Comparison of ENCODE assay signal across 9 mouse cellular contexts in the genomic region with DNA sequence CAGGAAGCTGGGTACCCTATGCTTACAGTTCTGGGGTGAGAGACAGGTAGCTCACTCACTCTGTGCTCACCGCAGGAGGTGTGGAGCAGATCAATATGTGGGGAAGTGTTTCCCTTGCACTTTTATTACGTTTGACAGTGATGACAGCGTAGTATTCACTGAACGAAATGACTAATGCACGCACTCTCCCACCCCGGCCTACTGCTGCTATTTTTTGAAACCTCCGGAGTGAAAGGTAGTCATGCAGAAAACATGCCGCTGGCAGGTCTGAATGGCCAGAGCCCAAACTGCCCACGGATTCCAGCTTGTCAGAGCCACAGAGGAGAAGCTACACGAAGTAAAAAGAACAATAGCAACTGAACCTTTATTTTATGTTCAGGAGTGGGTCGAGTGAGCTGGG.
A peak's percentile ranks its signal among the peaks of the same experiment; 100 is the strongest.
DNase-seq lines count a peak whose midpoint lies in the region; ATAC-seq lines count a peak whose summit lies in the region.
"Had no signal": no experiment of that assay in that cellular context is flagged by ENCODE, and none has a peak within 500 bp of the region (broad histone marks: within the 10 kb centered on the region; RNA-seq: fewer than 3 reads in every experiment).

No protein-coding gene starts in this region.

- H3K4me2 ChIP-seq in heart, embryonic 11.5 days, result no peak overlapping the region
- H3K4me2 ChIP-seq: midbrain, embryonic 12.5 days had no signal

- WGBS in heart, embryonic 11.5 days (ENCODE audit: insufficient replicate concordance), result 47% methylated on average over 11 of the region's 11 CpGs
- WGBS in limb, embryonic 10.5 days, result 33% methylated on average over 11 of the region's 11 CpGs

- DNase-seq in heart, adult 9 months (ENCODE audit: low spot score in 2 of 2), result peak; percentile 8 to 13
- peak; percentile 63 for DNase-seq in brain, adult 2 months (ENCODE audit: low read depth, low spot score)
- peak; percentile 61 for DNase-seq in forelimb bud, embryonic 11.5 days (ENCODE audit: low read depth, low spot score)
- DNase-seq in limb, embryonic 10.5 days (ENCODE audit: low spot score), result peak; percentile 53
- no peak for DNase-seq in thymus, postnatal 36 days
- no peak for DNase-seq in lung, postnatal 25 days (ENCODE audit: low spot score)

- H3K4me1 ChIP-seq in heart, embryonic 11.5 days (ENCODE audit: control insufficient read depth, insufficient read depth, low read length), result 0 out of 2 replicates have a peak, but pooled peaks cover 3% of the 10 kb centered on the region
- peaks cover 39% of the 10 kb centered on the region for H3K4me1 ChIP-seq in limb, embryonic 10.5 days

- no peak overlapping the region for H3K9ac ChIP-seq in heart, embryonic 11.5 days (ENCODE audit: low read depth, low read length)
- H3K9ac ChIP-seq: midbrain, embryonic 12.5 days had no signal

- H3K4me3 ChIP-seq in heart, embryonic 11.5 days (ENCODE audit: low read depth, low read length), result no peak overlapping the region
- H3K4me3 ChIP-seq in limb, embryonic 10.5 days, result no peak overlapping the region
- H3K4me3 ChIP-seq: midbrain, embryonic 12.5 days had no signal

- no peak overlapping the region for H3K27ac ChIP-seq in heart, embryonic 11.5 days (ENCODE audit: low read depth, low read length)
- H3K27ac ChIP-seq in limb, embryonic 10.5 days, result 0 out of 2 replicates have a peak overlapping the region, but pooled peaks have one; percentile 25
- H3K27ac ChIP-seq: midbrain, embryonic 12.5 days had no signal

- no peaks in the 10 kb centered on the region; the same call in 1 of the 2 replicates for H3K27me3 ChIP-seq in heart, embryonic 11.5 days (ENCODE audit: control insufficient read depth, insufficient read depth, low read length)
- peaks cover 69% of the 10 kb centered on the region for H3K27me3 ChIP-seq in limb, embryonic 10.5 days (ENCODE audit: low read depth, poor library complexity, severe bottlenecking)

- H3K9me3 ChIP-seq in heart, embryonic 11.5 days (replicated peaks; ENCODE audit: control insufficient read depth, low read length), result no peaks in the 10 kb centered on the region
- H3K9me3 ChIP-seq in limb, embryonic 10.5 days (replicated peaks), result no peaks in the 10 kb centered on the region
- H3K9me3 ChIP-seq: midbrain, embryonic 12.5 days had no signal

- no peak for ATAC-seq in heart, embryonic 11.5 days (replicated peaks; ENCODE audit: insufficient number of reproducible peaks, low FRiP score, low TSS enrichment)
- no peak for ATAC-seq in erythroblast, adult 5-6 weeks (replicated peaks; ENCODE audit: low FRiP score, poor library complexity, severe bottlenecking)

- H3K36me3 ChIP-seq in heart, embryonic 11.5 days (ENCODE audit: control insufficient read depth, insufficient read depth, low read length), result no peaks in the 10 kb centered on the region
- H3K36me3 ChIP-seq in limb, embryonic 10.5 days, result no peaks in the 10 kb centered on the region
- H3K36me3 ChIP-seq: midbrain, embryonic 12.5 days had no signal

Comparison
In these comparisons a context has a peak if more than half of its experiments do, and no peak if none do; other contexts are left out.
1. DNase-seq: peak in heart, adult 9 months (2 of 2), brain, adult 2 months (single experiment), forelimb bud, embryonic 11.5 days (single experiment) and limb, embryonic 10.5 days (single experiment); none in thymus, postnatal 36 days (0 of 2) and lung, postnatal 25 days (single experiment).